Mouse (Mus musculus) G1E (cell line): ENCODE results near the gene Tgfbr3.

Source experiments
- CTCF ChIP-seq: IDR thresholded peaks from 2 replicates; pipeline ENCODE4 v1.5.1; 2012; ENCODE audit warnings: low read depth, low read length, inconsistent platforms, mixed read lengths
- GATA1 ChIP-seq: IDR thresholded peaks from 2 replicates; pipeline ENCODE4 v1.6.1; 2012; ENCODE audit warnings: borderline replicate concordance, low read length, inconsistent platforms, mixed read lengths
- GATA2 ChIP-seq: IDR thresholded peaks from 2 replicates; pipeline ENCODE4 v1.6.1; 2012; ENCODE audit warnings: low read depth, low read length, inconsistent platforms, borderline replicate concordance
- TAL1 ChIP-seq: conservative IDR thresholded peaks from 2 replicates; pipeline ENCODE4 v1.6.1; 2012; ENCODE audit warnings: low read depth, low read length, inconsistent platforms, mixed read lengths

DNA sequence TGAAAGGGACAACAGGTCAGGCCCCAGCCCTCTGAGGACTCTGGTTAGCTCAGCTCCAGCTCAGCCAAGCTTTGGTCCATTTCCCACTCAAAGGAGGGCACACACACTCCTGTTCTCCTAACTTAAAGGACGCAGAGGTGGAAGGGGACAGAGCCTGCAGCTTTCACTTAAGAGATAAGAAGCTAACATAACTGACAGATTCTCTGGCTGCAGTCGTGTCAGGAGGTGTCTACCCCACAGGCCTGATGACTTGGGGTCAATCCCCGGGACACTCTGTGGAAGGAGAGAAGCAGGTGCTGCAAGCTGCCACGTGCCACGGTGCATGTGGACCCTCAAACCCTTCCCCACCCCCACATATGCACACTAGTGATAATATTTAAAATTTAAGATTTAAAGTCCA, 65.3 kb downstream of the Tgfbr3 start:
- TF ChIP-seq CTCF (no peak), TAL1 (no peak), GATA1 (no peak), GATA2 (no peak)
